Mouse (Mus musculus): ENCODE data around the gene Soat2. TPM values are rescaled to one million over a fixed set of nuclear protein-coding genes. Genes with fewer than 3 reads are reported as not detected.
A peak's percentile ranks its signal among the peaks of the same experiment; 100 is the strongest.

The Soat2 gene
- polyA plus RNA-seq, 1 experiment = 0.14 TPM

- Histone ChIP-seq H3K27me3 (ENCODE audit: control insufficient read depth, insufficient read depth, low read length) (no peaks in the 10 kb centered on the region), H3K4me1 (ENCODE audit: control insufficient read depth, insufficient read depth, low read length) (no peaks in the 10 kb centered on the region), H3K36me3 (ENCODE audit: control insufficient read depth, insufficient read depth, low read length) (no peaks in the 10 kb centered on the region), H3K4me3 (ENCODE audit: control insufficient read depth, low read depth, low read length) (no peak overlapping the region), H3K27ac (ENCODE audit: control insufficient read depth, insufficient read depth, low read depth, low read length) (no peak overlapping the region)
- no peak for TF ChIP-seq POLR2A (IDR thresholded peaks at IDR 0.05; ENCODE audit: control insufficient read depth, low read depth, low read length)
- TF ChIP-seq CTCF (IDR thresholded peaks at IDR 0.05; ENCODE audit: control insufficient read depth, insufficient read depth, insufficient replicate concordance, low read depth, low read length) = peak; percentile 37; the same call in 1 of the 2 replicates
These were observed 28.0 kb downstream of the Soat2 start for GRCm38 (mm10) chr15:102178279-102178678.

GRCm38 (mm10) chr15:102179106-102179505 is 28.8 kb downstream of the Soat2 start:
- Histone ChIP-seq H3K36me3 (ENCODE audit: control insufficient read depth, insufficient read depth, low read length) (no peaks in the 10 kb centered on the region), H3K27me3 (ENCODE audit: control insufficient read depth, insufficient read depth, low read length) (no peaks in the 10 kb centered on the region), H3K4me1 (ENCODE audit: control insufficient read depth, insufficient read depth, low read length) (no peaks in the 10 kb centered on the region), H3K27ac (ENCODE audit: control insufficient read depth, insufficient read depth, low read depth, low read length) (no peak overlapping the region), H3K4me3 (ENCODE audit: control insufficient read depth, low read depth, low read length) (no peak overlapping the region)
- TF ChIP-seq CTCF (IDR thresholded peaks at IDR 0.05; ENCODE audit: control insufficient read depth, insufficient read depth, insufficient replicate concordance, low read depth, low read length) (no peak), POLR2A (IDR thresholded peaks at IDR 0.05; ENCODE audit: control insufficient read depth, low read depth, low read length) (no peak)

- Histone ChIP-seq H3K27me3 (ENCODE audit: control insufficient read depth, insufficient read depth, low read length) (no peaks in the 10 kb centered on the region), H3K36me3 (ENCODE audit: control insufficient read depth, insufficient read depth, low read length) (no peaks in the 10 kb centered on the region), H3K4me1 (ENCODE audit: control insufficient read depth, insufficient read depth, low read length) (no peaks in the 10 kb centered on the region), H3K4me3 (ENCODE audit: control insufficient read depth, low read depth, low read length) (no peak overlapping the region), H3K27ac (ENCODE audit: control insufficient read depth, insufficient read depth, low read depth, low read length) (no peak overlapping the region)
- TF ChIP-seq POLR2A (IDR thresholded peaks at IDR 0.05; ENCODE audit: control insufficient read depth, low read depth, low read length) (no peak), CTCF (IDR thresholded peaks at IDR 0.05; ENCODE audit: control insufficient read depth, insufficient read depth, insufficient replicate concordance, low read depth, low read length) (no peak)
These were observed 29.6 kb downstream of the Soat2 start for GRCm38 (mm10) chr15:102179924-102180323.

- TF ChIP-seq CTCF (IDR thresholded peaks at IDR 0.05; ENCODE audit: control insufficient read depth, insufficient read depth, insufficient replicate concordance, low read depth, low read length) (no peak), POLR2A (IDR thresholded peaks at IDR 0.05; ENCODE audit: control insufficient read depth, low read depth, low read length) (no peak)
- Histone ChIP-seq H3K36me3 (ENCODE audit: control insufficient read depth, insufficient read depth, low read length) (no peaks in the 10 kb centered on the region), H3K4me1 (ENCODE audit: control insufficient read depth, insufficient read depth, low read length) (peaks cover 5% of the 10 kb centered on the region), H3K27ac (ENCODE audit: control insufficient read depth, insufficient read depth, low read depth, low read length) (no peak overlapping the region), H3K4me3 (ENCODE audit: control insufficient read depth, low read depth, low read length) (no peak overlapping the region), H3K27me3 (ENCODE audit: control insufficient read depth, insufficient read depth, low read length) (no peaks in the 10 kb centered on the region)
These were observed 32.8 kb downstream of the Soat2 start for GRCm38 (mm10) chr15:102183076-102183475.

GRCm38 (mm10) chr15:102186239-102186638 is 35.9 kb downstream of the Soat2 start:
- Histone ChIP-seq H3K27me3 (ENCODE audit: control insufficient read depth, insufficient read depth, low read length) (no peaks in the 10 kb centered on the region), H3K27ac (ENCODE audit: control insufficient read depth, insufficient read depth, low read depth, low read length) (no peak overlapping the region), H3K36me3 (ENCODE audit: control insufficient read depth, insufficient read depth, low read length) (no peaks in the 10 kb centered on the region), H3K4me3 (ENCODE audit: control insufficient read depth, low read depth, low read length) (no peak overlapping the region), H3K4me1 (ENCODE audit: control insufficient read depth, insufficient read depth, low read length) (peaks cover 5% of the 10 kb centered on the region)
- no peak for TF ChIP-seq CTCF (IDR thresholded peaks at IDR 0.05; ENCODE audit: control insufficient read depth, insufficient read depth, insufficient replicate concordance, low read depth, low read length)
- TF ChIP-seq POLR2A (IDR thresholded peaks at IDR 0.05; ENCODE audit: control insufficient read depth, low read depth, low read length) = no peak

- Histone ChIP-seq H3K4me3 (ENCODE audit: control insufficient read depth, low read depth, low read length) (no peak overlapping the region), H3K27ac (ENCODE audit: control insufficient read depth, insufficient read depth, low read depth, low read length) (no peak overlapping the region), H3K4me1 (ENCODE audit: control insufficient read depth, insufficient read depth, low read length) (peaks cover 5% of the 10 kb centered on the region), H3K36me3 (ENCODE audit: control insufficient read depth, insufficient read depth, low read length) (no peaks in the 10 kb centered on the region), H3K27me3 (ENCODE audit: control insufficient read depth, insufficient read depth, low read length) (no peaks in the 10 kb centered on the region)
- TF ChIP-seq CTCF (IDR thresholded peaks at IDR 0.05; ENCODE audit: control insufficient read depth, insufficient read depth, insufficient replicate concordance, low read depth, low read length) (no peak), POLR2A (IDR thresholded peaks at IDR 0.05; ENCODE audit: control insufficient read depth, low read depth, low read length) (no peak)
These were observed 37.8 kb downstream of the Soat2 start for GRCm38 (mm10) chr15:102188096-102188495.

GRCm38 (mm10) chr15:102188883-102189282 is 38.6 kb downstream of the Soat2 start:
- Histone ChIP-seq H3K4me3 (ENCODE audit: control insufficient read depth, low read depth, low read length) (no peak overlapping the region), H3K36me3 (ENCODE audit: control insufficient read depth, insufficient read depth, low read length) (no peaks in the 10 kb centered on the region), H3K27me3 (ENCODE audit: control insufficient read depth, insufficient read depth, low read length) (no peaks in the 10 kb centered on the region), H3K4me1 (ENCODE audit: control insufficient read depth, insufficient read depth, low read length) (peaks cover 5% of the 10 kb centered on the region), H3K27ac (ENCODE audit: control insufficient read depth, insufficient read depth, low read depth, low read length) (no peak overlapping the region)
- TF ChIP-seq CTCF (IDR thresholded peaks at IDR 0.05; ENCODE audit: control insufficient read depth, insufficient read depth, insufficient replicate concordance, low read depth, low read length) = no peak
- TF ChIP-seq POLR2A (IDR thresholded peaks at IDR 0.05; ENCODE audit: control insufficient read depth, low read depth, low read length) = no peak

GRCm38 (mm10) chr15:102191699-102192098 is 41.4 kb downstream of the Soat2 start:
- no peak overlapping the region for H3K4me3 ChIP-seq (ENCODE audit: control insufficient read depth, low read depth, low read length)
- H3K27ac ChIP-seq (ENCODE audit: control insufficient read depth, insufficient read depth, low read depth, low read length) = no peak overlapping the region
- H3K36me3 ChIP-seq (ENCODE audit: control insufficient read depth, insufficient read depth, low read length) = no peaks in the 10 kb centered on the region
- H3K4me1 ChIP-seq (ENCODE audit: control insufficient read depth, insufficient read depth, low read length) = no peaks in the 10 kb centered on the region
- TF ChIP-seq POLR2A (IDR thresholded peaks at IDR 0.05; ENCODE audit: control insufficient read depth, low read depth, low read length) = no peak
- no peak for TF ChIP-seq CTCF (IDR thresholded peaks at IDR 0.05; ENCODE audit: control insufficient read depth, insufficient read depth, insufficient replicate concordance, low read depth, low read length)
- no peaks in the 10 kb centered on the region for H3K27me3 ChIP-seq (ENCODE audit: control insufficient read depth, insufficient read depth, low read length)
